Mouse (Mus musculus) liver, adult 2 months (tissue): ENCODE data around the gene Spire2. TPM values are rescaled to one million over a fixed set of nuclear protein-coding genes. Genes with fewer than 3 reads are reported as not detected.
A peak's percentile ranks its signal among the peaks of the same experiment; 100 is the strongest.

Source experiments
- DNase-seq: peaks from one replicate; pipeline ENCODE4 v3.0.0-alpha.2; 2011; ENCODE audit warnings: low read depth, low spot score; ENCODE audit errors: extremely low read depth
- H3K27ac ChIP-seq: fragments of 200-500 bp; replicated peaks from 2 replicates; pipeline ENCODE4 v1.5.1; 2012; ENCODE audit warnings: low read depth, mild to moderate bottlenecking, control low read depth, inconsistent platforms, low read length; ENCODE audit not compliant: insufficient read depth
- H3K27me3 ChIP-seq: fragments of 200-500 bp; 2 replicates; pipeline ENCODE4 v1.6.1; 2012; ENCODE audit warnings: mild to moderate bottlenecking, moderate library complexity, low read length, inconsistent platforms; ENCODE audit not compliant: control insufficient read depth, insufficient read depth
- H3K36me3 ChIP-seq: fragments of 200-500 bp; 2 replicates; pipeline ENCODE4 v1.6.1; 2012; ENCODE audit warnings: low read length, inconsistent platforms; ENCODE audit not compliant: control insufficient read depth, insufficient read depth
- H3K4me1 ChIP-seq: fragments of 200-500 bp; 2 replicates; pipeline ENCODE4 v1.6.1; 2011; ENCODE audit warnings: low read length; ENCODE audit not compliant: control insufficient read depth, insufficient read depth
- H3K4me3 ChIP-seq: fragments of 200-500 bp; 2 replicates; pipeline ENCODE4 v1.5.1; 2011; ENCODE audit warnings: low read depth, mild to moderate bottlenecking, control low read depth, low read length, moderate library complexity; ENCODE audit not compliant: insufficient read depth
- H3K79me2 ChIP-seq: fragments of 200-500 bp; 2 replicates; pipeline ENCODE4 v1.6.1; 2012; ENCODE audit warnings: inconsistent platforms, mild to moderate bottlenecking, low read length, moderate library complexity; ENCODE audit not compliant: control insufficient read depth, insufficient read depth
- H3K9ac ChIP-seq: fragments of 200-500 bp; 2 replicates; pipeline ENCODE4 v1.6.1; 2012; ENCODE audit warnings: low read depth, mild to moderate bottlenecking, control low read depth, inconsistent platforms, low read length
- CTCF ChIP-seq: fragments of 200-500 bp; IDR thresholded peaks from 2 replicates; pipeline ENCODE4 v1.5.1; 2011; ENCODE audit warnings: low read depth, low read length, control low read depth
- POLR2A ChIP-seq: fragments of 200-500 bp; IDR thresholded peaks from 2 replicates; pipeline ENCODE4 v1.6.1; 2011; ENCODE audit warnings: low read length, control low read depth; ENCODE audit not compliant: insufficient read depth; ENCODE audit errors: extremely low read depth
- WGBS: fragments of 180-500 bp; shearing (Covaris S2); methylation state at CpG from one replicate; pipeline ENCODE4 v1.1.7; 2018; 5-methylcytosine and 5-hydroxymethylcytosine counted together
- polyA plus RNA-seq: library from polyadenylated mRNA; depleted of rRNA; stranded (reverse); fragments of >200 nt; gene quantifications from 2 replicates; pipeline ENCODE4 v1.2.3, GENCODE M21; 2012
- total RNA-seq: library from RNA; depleted of rRNA; stranded (reverse); fragments of >200 nt; gene quantifications from 2 replicates; pipeline ENCODE4 v1.2.3, GENCODE M21; 2014

The Spire2 gene
- total and polyA plus RNA-seq, 2 experiments: under 0.01 to 0.13 TPM

- DNase-seq: no peak
- H3K79me2 ChIP-seq: no peaks in the 10 kb centered on the region
- no peak overlapping the region for H3K27ac ChIP-seq
- no peaks in the 10 kb centered on the region for H3K27me3 ChIP-seq
- no peak overlapping the region for H3K4me3 ChIP-seq
- peaks cover 13% of the 10 kb centered on the region for H3K4me1 ChIP-seq
- WGBS: 69% methylated on average over 8 of the region's 8 CpGs
- TF ChIP-seq CTCF (no peak), POLR2A (no peak)
- no peaks in the 10 kb centered on the region for H3K36me3 ChIP-seq
- H3K9ac ChIP-seq: no peak overlapping the region
Observed at GRCm38 (mm10) chr8:123290679-123291078, 41.8 kb upstream of the Spire2 start.

DNA sequence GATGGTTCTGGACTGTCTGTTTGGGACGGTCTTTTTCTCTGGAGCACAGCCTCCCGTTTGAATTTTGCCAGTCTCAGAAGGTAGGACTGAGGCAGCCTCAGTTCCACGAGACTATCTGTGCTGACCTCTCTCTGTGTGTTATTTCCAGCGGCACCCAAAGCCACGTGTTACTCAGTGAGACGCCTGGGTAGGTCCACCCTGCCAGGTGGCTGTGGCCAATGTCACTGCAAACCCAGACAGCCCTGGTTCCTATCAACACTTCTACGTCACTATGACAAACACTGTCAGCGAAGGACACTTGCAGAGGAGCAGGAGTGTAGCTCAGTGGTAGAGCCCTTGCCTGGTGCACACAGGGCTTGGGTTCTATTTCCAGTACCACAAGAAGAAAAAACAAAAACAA is 40.8 kb upstream of the Spire2 start:
- peak; percentile 97 for DNase-seq
- WGBS: 22% methylated on average over 8 of the region's 8 CpGs
- Histone ChIP-seq H3K4me1 (peaks cover 13% of the 10 kb centered on the region), H3K4me3 (no peak overlapping the region), H3K27ac (peak overlapping the region; percentile 65), H3K79me2 (no peaks in the 10 kb centered on the region), H3K27me3 (no peaks in the 10 kb centered on the region), H3K9ac (no peak overlapping the region), H3K36me3 (no peaks in the 10 kb centered on the region)
- TF ChIP-seq CTCF: no peak
- 0 out of 2 replicates have a peak, but pooled peaks have one; percentile 20 for TF ChIP-seq POLR2A

DNA sequence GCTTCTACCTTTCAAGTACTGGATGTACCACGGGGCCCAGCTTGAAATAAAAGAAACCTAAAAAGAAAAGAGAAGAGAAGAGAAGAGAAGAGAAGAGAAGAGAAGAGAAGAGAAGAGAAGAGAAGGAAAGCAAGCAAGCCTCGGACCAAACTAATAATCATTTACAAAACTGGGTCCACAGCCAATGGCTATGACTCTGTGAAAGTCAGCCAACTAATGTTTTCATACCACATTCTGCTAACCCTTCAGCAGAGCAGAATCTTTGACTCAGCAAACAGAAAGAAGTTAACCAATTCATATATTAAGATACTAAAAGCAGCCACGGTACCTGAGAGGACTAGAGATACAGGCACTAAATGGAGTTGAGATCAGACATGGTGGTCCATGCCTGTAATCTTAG is 40.2 kb upstream of the Spire2 start:
- TF ChIP-seq CTCF: no peak
- TF ChIP-seq POLR2A: no peak
- Histone ChIP-seq H3K4me3 (no peak overlapping the region), H3K79me2 (no peaks in the 10 kb centered on the region), H3K36me3 (no peaks in the 10 kb centered on the region), H3K4me1 (peaks cover 13% of the 10 kb centered on the region), H3K27ac (peak overlapping the region; percentile 88), H3K9ac (peak overlapping the region; percentile 22; the same call in 1 of the 2 replicates), H3K27me3 (no peaks in the 10 kb centered on the region)
- WGBS: 29% methylated on average over 3 of the region's 3 CpGs
- DNase-seq: peak; percentile 89

DNA sequence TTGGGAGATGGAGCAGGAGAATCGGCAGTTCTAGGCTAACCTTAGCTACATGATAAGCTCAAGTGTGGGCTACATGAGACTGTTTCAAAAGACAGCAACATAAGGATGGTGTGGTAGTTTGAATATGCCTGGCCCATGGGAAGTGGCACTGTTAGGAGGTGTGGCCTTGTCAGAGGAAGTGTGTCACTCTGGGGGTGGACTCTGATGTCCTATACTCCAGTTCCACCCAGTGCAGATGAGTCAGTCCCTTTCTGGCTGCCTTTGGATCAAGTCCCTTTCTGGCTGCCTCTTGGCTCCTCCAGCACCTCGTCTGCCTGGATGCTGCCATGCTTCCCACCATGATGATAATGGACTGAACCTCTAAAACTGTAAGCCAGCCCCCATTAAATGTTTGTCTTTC is 39.7 kb upstream of the Spire2 start:
- TF ChIP-seq CTCF (no peak), POLR2A (no peak)
- Histone ChIP-seq H3K27ac (peak overlapping the region; percentile 88), H3K4me1 (peaks cover 13% of the 10 kb centered on the region), H3K36me3 (no peaks in the 10 kb centered on the region), H3K9ac (peak overlapping the region; percentile 22; the same call in 1 of the 2 replicates), H3K4me3 (no peak overlapping the region), H3K79me2 (no peaks in the 10 kb centered on the region), H3K27me3 (no peaks in the 10 kb centered on the region)
- DNase-seq: peak; percentile 78
- WGBS: 47% methylated on average over 2 of the region's 2 CpGs

- H3K27me3 ChIP-seq: no peaks in the 10 kb centered on the region
- no peaks in the 10 kb centered on the region for H3K4me1 ChIP-seq
- no peak overlapping the region for H3K9ac ChIP-seq
- 23% methylated on average over 11 of the region's 11 CpGs for WGBS
- no peaks in the 10 kb centered on the region for H3K79me2 ChIP-seq
- TF ChIP-seq CTCF (peak; percentile 49), POLR2A (no peak)
- H3K36me3 ChIP-seq: no peaks in the 10 kb centered on the region
- H3K4me3 ChIP-seq: no peak overlapping the region
- peak; percentile 84 for DNase-seq
- H3K27ac ChIP-seq: no peak overlapping the region
Observed at GRCm38 (mm10) chr8:123298301-123298700, 34.2 kb upstream of the Spire2 start.

- DNase-seq: no peak
- Histone ChIP-seq H3K9ac (no peak overlapping the region), H3K36me3 (no peaks in the 10 kb centered on the region), H3K27ac (no peak overlapping the region), H3K4me1 (no peaks in the 10 kb centered on the region), H3K27me3 (no peaks in the 10 kb centered on the region), H3K79me2 (no peaks in the 10 kb centered on the region), H3K4me3 (no peak overlapping the region)
- 80% methylated on average over 4 of the region's 4 CpGs for WGBS
- TF ChIP-seq POLR2A (no peak), CTCF (no peak)
Observed at GRCm38 (mm10) chr8:123308738-123309137, 23.8 kb upstream of the Spire2 start.
